Mouse (Mus musculus): ENCODE data around the gene Osm. TPM values are rescaled to one million over a fixed set of nuclear protein-coding genes. Genes with fewer than 3 reads are reported as not detected.

Osm gene
- total and polyA plus RNA-seq, 3 experiments = 0.13 to 0.14 (median 0.14) TPM

- Histone ChIP-seq H3K27me3 (ENCODE audit: control insufficient read depth, insufficient read depth, low read length) (no peaks in the 10 kb centered on the region), H3K79me2 (replicated peaks; ENCODE audit: control insufficient read depth, insufficient read depth, low read length) (no peaks in the 10 kb centered on the region), H3K9ac (ENCODE audit: low read depth, low read length) (no peak overlapping the region), H3K4me1 (ENCODE audit: control insufficient read depth, insufficient read depth, low read length) (peaks cover 15% of the 10 kb centered on the region), H3K4me3 (no peak overlapping the region), H3K27ac (no peak overlapping the region), H3K36me3 (ENCODE audit: control insufficient read depth, insufficient read depth, low read length) (no peaks in the 10 kb centered on the region)
- DNase-seq = no peak
- WGBS = 45% methylated on average over 3 of the region's 3 CpGs
- TF ChIP-seq POLR2A (IDR thresholded peaks at IDR 0.05; ENCODE audit: insufficient read depth, low read depth, low read length) (no peak), CTCF (IDR thresholded peaks at IDR 0.05) (no peak)
- intact Hi-C loops (cut with DNase I) = no loop called here
These were observed 53.1 kb downstream of the Osm start for GRCm38 (mm10) chr11:4289280-4289679.

Other genes starting within 250 kb of the Osm start
- gene Sec14l4, start 205.0 kb upstream of the Osm start, total RNA-seq (2021) = under 1 TPM; 0.14 to 0.47 TPM
- gene Sec14l4, start 205.0 kb upstream of the Osm start, polyA plus RNA-seq (2012; rRNA removed) = 0.32 and 0.57 TPM in 2 replicates
- gene Sec14l3, start 171.6 kb upstream of the Osm start, total RNA-seq (2021) = not detected
- gene Sec14l3, start 171.6 kb upstream of the Osm start, polyA plus RNA-seq (2012; rRNA removed) = 15.0 TPM in 1 of 2 replicates, not detected in the other
- gene Mtfp1, start 141.0 kb upstream of the Osm start, total RNA-seq (2021) = 100 to 1,000 TPM; 129 to 141 TPM
- 158 and 167 TPM in 2 replicates for gene Mtfp1, start 141.0 kb upstream of the Osm start, polyA plus RNA-seq (2012; rRNA removed)
- under 1 TPM; 0.52 to 0.89 TPM for gene Sec14l2, start 113.0 kb upstream of the Osm start, total RNA-seq (2021)
- 0.35 and 0.53 TPM in 2 replicates for gene Sec14l2, start 113.0 kb upstream of the Osm start, polyA plus RNA-seq (2012; rRNA removed)
- 10 to 100 TPM; 12.9 to 13.4 TPM for gene Rnf215, start 101.2 kb upstream of the Osm start, total RNA-seq (2021)
- gene Rnf215, start 101.2 kb upstream of the Osm start, polyA plus RNA-seq (2012; rRNA removed) = 16.1 and 17.7 TPM in 2 replicates
- gene Ccdc157, start 76.1 kb upstream of the Osm start, total RNA-seq (2021) = 1 to 10 TPM; 4.5 to 4.6 TPM
- 6.7 and 9.9 TPM in 2 replicates for gene Ccdc157, start 76.1 kb upstream of the Osm start, polyA plus RNA-seq (2012; rRNA removed)
- gene Sf3a1, start 76.1 kb upstream of the Osm start, total RNA-seq (2021) = 10 to 100 TPM; 37.2 to 38.7 TPM
- gene Sf3a1, start 76.1 kb upstream of the Osm start, polyA plus RNA-seq (2012; rRNA removed) = 17.9 and 23.4 TPM in 2 replicates
- gene Tbc1d10a, start 49.6 kb upstream of the Osm start, total RNA-seq (2021) = 10 to 100 TPM; 10.1 to 10.7 TPM
- 17.3 and 22.3 TPM in 2 replicates for gene Tbc1d10a, start 49.6 kb upstream of the Osm start, polyA plus RNA-seq (2012; rRNA removed)
- gene Castor1, start 18.2 kb upstream of the Osm start, total RNA-seq (2021) = 1 to 10 TPM; 4.0 to 5.9 TPM
- 10.7 and 13.5 TPM in 2 replicates for gene Castor1, start 18.2 kb upstream of the Osm start, polyA plus RNA-seq (2012; rRNA removed)
- under 1 TPM; 0.21 to 0.36 TPM for gene Lif, start 21.1 kb downstream of the Osm start, total RNA-seq (2021)
- gene Lif, start 21.1 kb downstream of the Osm start, polyA plus RNA-seq (2012; rRNA removed) = 1.5 TPM in 2 replicates
- gene Hormad2, start 204.7 kb downstream of the Osm start, total RNA-seq (2021) = under 1 TPM in 1 of 2 experiments, not detected in 1; 0.18 TPM
- not detected in 2 replicates for gene Hormad2, start 204.7 kb downstream of the Osm start, polyA plus RNA-seq (2012; rRNA removed)